Mouse (Mus musculus): Measurements from ENCODE around the gene Brsk2. TPM values are rescaled to one million over a fixed set of nuclear protein-coding genes. Genes with fewer than 3 reads are reported as not detected.

Gene Brsk2
- polyA plus RNA-seq, 1 experiment from 2014 or later = 0.64 TPM

DNA sequence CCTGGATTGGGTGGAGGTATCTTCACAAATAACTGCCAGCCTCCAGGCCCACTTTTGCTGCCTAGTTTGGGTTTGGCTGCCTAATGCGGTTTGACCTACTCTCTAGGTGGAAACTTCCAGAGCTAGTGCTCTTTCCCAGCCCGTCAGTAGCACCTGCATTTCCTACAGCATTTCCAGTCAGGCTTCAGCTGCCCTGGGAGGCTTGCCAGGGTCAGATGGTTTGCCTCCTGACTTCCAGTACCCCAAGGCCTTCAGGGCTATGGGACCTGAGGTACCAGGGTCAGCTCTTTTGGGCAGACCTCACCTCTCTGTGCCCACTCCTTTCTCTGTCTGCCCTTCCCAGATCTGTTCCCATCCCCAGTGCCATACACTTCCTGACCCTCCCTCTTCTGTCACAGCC, 11.4 kb downstream of the Brsk2 start:
- Histone ChIP-seq H3K27ac (no peak overlapping the region), H3K4me3 (no peak overlapping the region), H3K36me3 (no peaks in the 10 kb centered on the region), H3K9me3 (replicated peaks) (no peaks in the 10 kb centered on the region), H3K27me3 (ENCODE audit: low read depth, poor library complexity, severe bottlenecking) (no peaks in the 10 kb centered on the region), H3K4me1 (no peaks in the 10 kb centered on the region)
- no peak for DNase-seq (ENCODE audit: low spot score)
- WGBS = 77% methylated on average over 2 of the region's 2 CpGs

DNA sequence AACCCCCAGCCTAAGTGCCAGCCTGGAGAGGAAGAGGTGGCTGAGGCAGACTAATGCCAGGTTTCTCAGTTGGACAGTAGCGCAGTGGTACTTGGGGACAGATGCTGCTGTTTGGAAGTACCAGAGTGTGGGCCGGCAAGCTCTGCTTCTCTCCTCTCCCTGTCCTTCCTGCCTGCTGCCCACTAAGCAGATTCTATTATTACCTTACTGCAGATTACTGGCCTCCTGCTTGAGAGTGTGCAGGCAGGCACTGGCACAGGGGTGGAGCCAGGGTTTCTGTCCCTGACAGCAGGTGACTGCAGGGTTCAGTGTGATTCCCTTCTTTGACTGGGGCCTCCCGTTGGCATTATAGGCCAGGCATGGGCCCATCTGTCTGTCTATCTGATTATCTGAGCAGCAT, 11.9 kb downstream of the Brsk2 start:
- Histone ChIP-seq H3K9me3 (replicated peaks) (no peaks in the 10 kb centered on the region), H3K4me1 (no peaks in the 10 kb centered on the region), H3K27me3 (ENCODE audit: low read depth, poor library complexity, severe bottlenecking) (no peaks in the 10 kb centered on the region), H3K4me3 (no peak overlapping the region), H3K27ac (no peak overlapping the region), H3K36me3 (no peaks in the 10 kb centered on the region)
- 83% methylated on average over 3 of the region's 3 CpGs for WGBS
- no peak for DNase-seq (ENCODE audit: low spot score)

DNA sequence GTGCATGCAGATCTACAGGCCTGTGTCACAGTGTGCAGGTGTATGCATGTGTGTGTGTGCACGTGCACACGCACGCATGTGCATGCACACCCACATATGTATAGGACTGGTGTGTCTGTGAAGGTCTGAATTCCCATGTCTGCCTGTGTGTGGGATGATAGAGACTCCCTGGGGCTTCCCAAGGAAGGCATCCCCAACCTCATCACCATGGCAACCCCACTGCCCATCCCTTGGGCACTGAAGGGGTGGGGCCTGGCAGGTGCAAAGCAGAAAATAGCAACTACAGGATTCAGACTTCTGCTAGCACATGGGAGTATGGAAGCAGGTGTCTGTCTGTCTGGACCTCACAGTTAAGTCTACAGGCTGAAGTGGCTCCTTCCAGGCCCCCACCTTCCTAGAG, 13.0 kb downstream of the Brsk2 start:
- no peak for DNase-seq (ENCODE audit: low spot score)
- Histone ChIP-seq H3K4me1 (no peaks in the 10 kb centered on the region), H3K27ac (no peak overlapping the region), H3K9me3 (replicated peaks) (no peaks in the 10 kb centered on the region), H3K4me3 (no peak overlapping the region), H3K36me3 (no peaks in the 10 kb centered on the region), H3K27me3 (ENCODE audit: low read depth, poor library complexity, severe bottlenecking) (no peaks in the 10 kb centered on the region)
- 100% methylated on average over 3 of the region's 3 CpGs for WGBS

DNA sequence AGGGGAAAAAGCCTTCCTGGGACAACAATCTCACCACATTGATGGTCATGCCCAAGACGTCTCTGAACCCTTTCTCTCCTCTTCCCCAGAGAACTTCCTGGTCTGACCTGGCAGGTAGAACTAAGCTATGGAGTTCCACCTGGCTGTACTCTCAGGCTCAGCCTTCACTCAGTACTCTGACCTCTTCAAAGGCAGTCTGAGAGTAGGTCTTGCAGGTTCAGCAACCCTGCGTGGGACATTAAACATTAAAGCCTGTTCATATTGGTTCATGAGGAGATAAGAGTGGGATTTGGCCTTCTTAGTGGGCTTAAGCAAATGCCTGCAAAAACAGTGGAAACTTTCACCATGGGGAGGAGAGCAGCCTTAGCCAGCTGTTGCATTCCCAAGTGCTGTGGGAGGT, 16.7 kb downstream of the Brsk2 start:
- Histone ChIP-seq H3K36me3 (no peaks in the 10 kb centered on the region), H3K9me3 (replicated peaks) (no peaks in the 10 kb centered on the region), H3K4me1 (no peaks in the 10 kb centered on the region), H3K27me3 (ENCODE audit: low read depth, poor library complexity, severe bottlenecking) (0 out of 2 replicates have a peak, but pooled peaks cover 3% of the 10 kb centered on the region), H3K27ac (no peak overlapping the region), H3K4me3 (no peak overlapping the region)
- 81% methylated on average over 2 of the region's 2 CpGs for WGBS
- no peak for DNase-seq (ENCODE audit: low spot score)

DNA sequence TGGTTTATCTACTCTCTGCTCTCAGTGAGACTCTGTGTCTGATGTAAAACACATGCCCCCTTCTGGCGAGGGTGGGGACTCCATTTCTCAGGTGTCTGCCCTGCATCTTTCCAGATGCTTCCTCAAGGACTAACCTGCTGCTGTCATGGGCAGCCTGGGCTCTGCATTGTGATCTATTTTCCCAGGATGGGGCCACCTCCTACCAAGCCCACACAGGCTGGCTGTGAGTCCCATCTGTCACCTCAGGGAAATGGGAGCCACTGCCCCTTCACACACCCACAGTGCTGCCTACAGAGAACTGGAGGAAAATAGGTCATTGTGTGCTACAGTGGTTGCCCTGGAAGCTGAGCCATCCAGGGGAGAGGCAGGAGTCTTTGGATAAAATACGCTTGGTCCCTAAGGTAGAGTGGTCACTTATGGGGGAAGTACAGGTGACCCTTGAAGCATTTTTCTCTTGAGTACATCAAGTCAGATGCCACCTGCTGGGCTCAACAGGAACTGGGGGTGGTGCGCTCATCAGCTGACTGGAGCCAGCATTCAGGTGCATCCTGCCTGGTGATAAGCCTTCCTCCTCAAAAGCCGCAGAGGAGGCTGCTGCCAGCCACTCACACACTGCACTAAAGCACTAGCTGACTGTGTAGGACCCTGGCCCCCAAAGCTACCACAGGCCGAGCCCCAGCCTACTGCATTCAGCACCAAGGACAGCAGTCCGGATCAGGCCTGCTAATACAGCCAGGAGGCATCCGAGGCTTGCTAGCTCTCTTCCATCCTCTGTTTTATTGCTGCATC, 23.5 kb downstream of the Brsk2 start:
- Histone ChIP-seq H3K27ac (no peak overlapping the region), H3K4me1 (no peaks in the 10 kb centered on the region), H3K4me3 (no peak overlapping the region), H3K9me3 (replicated peaks) (no peaks in the 10 kb centered on the region), H3K27me3 (ENCODE audit: low read depth, poor library complexity, severe bottlenecking) (0 out of 2 replicates have a peak, but pooled peaks cover 3% of the 10 kb centered on the region), H3K36me3 (no peaks in the 10 kb centered on the region)
- peak; percentile 79 for DNase-seq (ENCODE audit: low spot score)
- 30% methylated on average over 7 of the region's 7 CpGs for WGBS

DNA sequence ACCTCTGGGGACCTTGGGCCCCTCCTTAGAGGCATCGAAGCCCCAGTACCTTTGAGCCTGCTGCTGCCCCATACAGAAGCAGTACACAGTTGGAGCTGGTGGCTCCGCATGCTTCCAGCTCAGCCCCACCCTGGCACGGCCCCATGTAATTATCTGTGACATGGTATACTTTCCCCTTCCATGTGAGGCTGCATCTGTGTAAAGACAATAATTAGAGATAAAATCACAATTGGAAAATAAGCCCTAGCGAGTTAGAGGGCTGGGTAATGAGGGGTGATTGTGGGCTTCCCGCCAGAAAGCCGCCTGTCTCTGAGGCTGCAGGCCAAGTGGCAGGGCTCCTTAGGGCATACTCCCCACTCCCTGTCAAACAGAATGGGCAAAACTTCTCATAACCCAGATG, 28.5 kb downstream of the Brsk2 start:
- no peak overlapping the region for H3K27ac ChIP-seq
- H3K36me3 ChIP-seq = no peaks in the 10 kb centered on the region
- H3K4me3 ChIP-seq = no peak overlapping the region
- DNase-seq (ENCODE audit: low spot score) = no peak
- no peaks in the 10 kb centered on the region for H3K27me3 ChIP-seq (ENCODE audit: low read depth, poor library complexity, severe bottlenecking)
- no peaks in the 10 kb centered on the region for H3K9me3 ChIP-seq (replicated peaks)
- H3K4me1 ChIP-seq = no peaks in the 10 kb centered on the region
- 86% methylated on average over 6 of the region's 6 CpGs for WGBS

DNA sequence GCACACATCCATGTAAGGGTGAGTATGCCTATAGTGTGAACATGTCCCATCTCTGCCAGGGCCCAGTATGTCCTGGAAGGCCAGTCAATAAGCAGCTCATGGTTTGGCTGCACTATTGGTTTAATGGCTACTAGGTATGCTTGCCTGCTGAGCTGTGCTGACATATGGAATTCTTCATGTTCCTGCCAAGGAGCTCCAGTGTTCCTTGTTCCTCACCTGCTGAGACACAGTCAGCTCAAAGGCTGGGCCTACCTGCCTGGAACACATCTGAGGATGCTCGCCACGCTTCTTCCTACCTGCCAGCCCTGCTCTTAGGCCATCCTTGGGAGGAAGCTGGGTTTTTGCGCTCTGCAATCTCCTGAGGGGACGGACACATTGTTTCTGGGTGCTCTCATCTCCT, 29.7 kb downstream of the Brsk2 start:
- DNase-seq (ENCODE audit: low spot score) = no peak
- H3K27ac ChIP-seq = no peak overlapping the region
- H3K9me3 ChIP-seq (replicated peaks) = no peaks in the 10 kb centered on the region
- H3K36me3 ChIP-seq = no peaks in the 10 kb centered on the region
- 96% methylated on average over 4 of the region's 4 CpGs for WGBS
- H3K4me1 ChIP-seq = no peaks in the 10 kb centered on the region
- no peaks in the 10 kb centered on the region for H3K27me3 ChIP-seq (ENCODE audit: low read depth, poor library complexity, severe bottlenecking)
- no peak overlapping the region for H3K4me3 ChIP-seq

DNA sequence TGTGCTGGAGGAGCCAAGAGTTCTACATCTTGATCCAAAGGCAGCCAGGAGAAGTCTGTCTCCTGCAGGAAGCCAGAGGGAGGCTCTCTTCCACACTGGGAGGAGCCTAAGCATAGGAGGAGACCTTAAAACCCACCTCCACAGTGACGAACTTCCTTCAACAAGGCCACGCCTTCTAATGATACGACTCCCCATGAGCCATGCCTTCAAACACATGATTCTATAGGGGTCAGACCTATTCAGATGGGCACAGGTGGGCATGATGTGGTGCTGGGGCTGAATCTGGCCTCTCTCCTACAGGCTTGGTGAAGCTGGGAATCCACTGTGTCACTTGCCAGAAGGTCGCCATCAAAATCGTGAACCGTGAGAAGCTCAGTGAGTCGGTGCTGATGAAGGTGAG, 31.7 kb downstream of the Brsk2 start:
- 92% methylated on average over 7 of the region's 7 CpGs for WGBS
- Histone ChIP-seq H3K36me3 (no peaks in the 10 kb centered on the region), H3K4me1 (no peaks in the 10 kb centered on the region), H3K27me3 (ENCODE audit: low read depth, poor library complexity, severe bottlenecking) (no peaks in the 10 kb centered on the region), H3K4me3 (no peak overlapping the region), H3K27ac (no peak overlapping the region), H3K9me3 (replicated peaks) (no peaks in the 10 kb centered on the region)
- DNase-seq (ENCODE audit: low spot score) = no peak

DNA sequence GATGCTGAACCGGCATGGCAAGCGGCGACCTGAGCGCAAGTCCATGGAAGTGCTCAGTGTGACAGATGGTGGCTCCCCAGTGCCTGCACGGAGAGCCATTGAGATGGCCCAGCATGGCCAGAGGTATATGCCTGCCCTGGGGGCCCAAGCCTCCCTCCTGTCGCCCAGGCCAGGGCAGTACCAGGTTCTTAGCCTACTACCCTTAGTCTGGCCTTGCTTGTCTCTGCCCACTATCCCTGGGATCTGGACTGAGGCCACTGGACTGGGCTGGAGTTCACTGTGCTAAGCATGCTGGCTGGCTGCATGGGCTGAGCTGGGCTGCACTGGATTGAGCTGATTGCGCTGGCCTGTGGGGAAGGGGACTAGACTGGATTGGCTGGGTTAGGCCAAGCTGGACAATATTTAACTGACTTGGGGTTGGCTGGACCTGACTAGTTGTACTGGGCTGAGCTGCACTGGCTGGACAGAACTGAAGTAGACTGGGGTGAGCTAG, 38.8 kb downstream of the Brsk2 start:
- no peak for DNase-seq (ENCODE audit: low spot score)
- no peaks in the 10 kb centered on the region for H3K27me3 ChIP-seq (ENCODE audit: low read depth, poor library complexity, severe bottlenecking)
- H3K4me1 ChIP-seq = no peaks in the 10 kb centered on the region
- 88% methylated on average over 7 of the region's 7 CpGs for WGBS
- H3K4me3 ChIP-seq = no peak overlapping the region
- H3K27ac ChIP-seq = no peak overlapping the region
- no peaks in the 10 kb centered on the region for H3K36me3 ChIP-seq
- no peaks in the 10 kb centered on the region for H3K9me3 ChIP-seq (replicated peaks)

DNA sequence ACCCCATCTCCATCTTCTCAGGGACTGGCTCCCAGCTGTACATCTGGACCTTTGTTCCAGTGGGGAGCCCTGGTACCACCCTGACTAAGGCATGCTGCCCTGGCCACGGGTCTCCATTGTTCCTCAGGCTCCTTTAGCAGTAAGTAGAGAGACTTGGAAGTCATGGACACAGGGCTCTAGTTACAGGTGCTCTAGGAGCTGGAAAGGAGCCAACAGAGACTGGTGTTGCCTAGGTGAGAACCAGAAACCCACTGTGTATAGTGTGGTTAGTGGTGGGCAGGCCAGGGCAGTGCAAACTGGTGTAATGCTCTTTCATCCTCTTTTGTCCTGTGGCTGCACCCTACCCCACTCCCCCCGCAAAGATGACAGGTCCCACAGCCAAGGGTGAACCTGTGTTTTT, 41.6 kb downstream of the Brsk2 start:
- Histone ChIP-seq H3K4me3 (no peak overlapping the region), H3K9me3 (replicated peaks) (no peaks in the 10 kb centered on the region), H3K36me3 (no peaks in the 10 kb centered on the region), H3K27ac (no peak overlapping the region), H3K4me1 (no peaks in the 10 kb centered on the region), H3K27me3 (ENCODE audit: low read depth, poor library complexity, severe bottlenecking) (no peaks in the 10 kb centered on the region)
- 88% methylated on average over 2 of the region's 2 CpGs for WGBS
- DNase-seq (ENCODE audit: low spot score) = no peak

DNA sequence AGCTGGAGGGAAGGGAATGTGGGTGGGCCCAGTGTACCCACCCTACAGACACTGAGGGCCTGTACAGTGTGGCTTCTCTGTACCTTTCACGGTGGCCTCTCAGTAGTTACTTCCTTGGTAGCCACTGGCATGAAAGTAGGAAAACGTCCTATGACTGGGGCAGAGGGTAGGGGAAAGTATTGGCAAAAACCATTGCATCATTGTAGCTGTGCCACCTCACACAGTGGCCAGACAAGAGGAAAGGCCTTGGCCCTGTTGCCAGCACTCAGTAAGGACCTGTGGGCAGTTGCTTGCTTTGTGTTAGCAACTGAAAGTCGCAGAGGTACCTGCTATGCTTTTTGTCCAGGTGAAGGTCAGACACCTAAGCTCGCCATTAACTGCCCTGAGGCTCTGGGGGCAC, 44.6 kb downstream of the Brsk2 start:
- WGBS = 88% methylated on average over 4 of the region's 4 CpGs
- no peaks in the 10 kb centered on the region for H3K4me1 ChIP-seq
- no peaks in the 10 kb centered on the region for H3K36me3 ChIP-seq
- H3K4me3 ChIP-seq = no peak overlapping the region
- no peaks in the 10 kb centered on the region for H3K27me3 ChIP-seq (ENCODE audit: low read depth, poor library complexity, severe bottlenecking)
- H3K9me3 ChIP-seq (replicated peaks) = no peaks in the 10 kb centered on the region
- no peak overlapping the region for H3K27ac ChIP-seq
- DNase-seq (ENCODE audit: low spot score) = no peak

DNA sequence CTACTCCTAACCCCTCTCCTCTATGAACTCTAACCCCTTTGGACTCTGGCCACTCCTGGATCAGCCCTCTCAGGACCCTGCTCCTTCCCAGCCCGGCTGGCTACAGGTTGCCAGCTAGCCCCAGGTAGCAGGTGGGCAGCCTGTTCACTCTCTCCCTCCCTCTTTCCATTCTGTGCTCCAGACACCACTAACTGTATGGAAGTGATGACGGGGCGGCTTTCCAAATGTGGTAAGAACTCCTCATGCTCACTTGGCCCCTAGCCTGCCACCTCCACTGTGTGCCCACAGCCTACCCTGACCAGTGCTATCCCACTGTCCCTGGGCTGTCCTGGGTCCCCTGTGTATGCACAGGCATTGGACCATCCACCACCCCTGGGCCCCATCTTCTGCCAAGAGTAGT, 51.1 kb downstream of the Brsk2 start:
- Histone ChIP-seq H3K27me3 (ENCODE audit: low read depth, poor library complexity, severe bottlenecking) (no peaks in the 10 kb centered on the region), H3K9me3 (replicated peaks) (no peaks in the 10 kb centered on the region), H3K4me3 (no peak overlapping the region), H3K4me1 (no peaks in the 10 kb centered on the region), H3K36me3 (peaks cover 7% of the 10 kb centered on the region; the same call in 1 of the 2 replicates), H3K27ac (no peak overlapping the region)
- DNase-seq (ENCODE audit: low spot score) = no peak
- WGBS = 95% methylated on average over 3 of the region's 3 CpGs

DNA sequence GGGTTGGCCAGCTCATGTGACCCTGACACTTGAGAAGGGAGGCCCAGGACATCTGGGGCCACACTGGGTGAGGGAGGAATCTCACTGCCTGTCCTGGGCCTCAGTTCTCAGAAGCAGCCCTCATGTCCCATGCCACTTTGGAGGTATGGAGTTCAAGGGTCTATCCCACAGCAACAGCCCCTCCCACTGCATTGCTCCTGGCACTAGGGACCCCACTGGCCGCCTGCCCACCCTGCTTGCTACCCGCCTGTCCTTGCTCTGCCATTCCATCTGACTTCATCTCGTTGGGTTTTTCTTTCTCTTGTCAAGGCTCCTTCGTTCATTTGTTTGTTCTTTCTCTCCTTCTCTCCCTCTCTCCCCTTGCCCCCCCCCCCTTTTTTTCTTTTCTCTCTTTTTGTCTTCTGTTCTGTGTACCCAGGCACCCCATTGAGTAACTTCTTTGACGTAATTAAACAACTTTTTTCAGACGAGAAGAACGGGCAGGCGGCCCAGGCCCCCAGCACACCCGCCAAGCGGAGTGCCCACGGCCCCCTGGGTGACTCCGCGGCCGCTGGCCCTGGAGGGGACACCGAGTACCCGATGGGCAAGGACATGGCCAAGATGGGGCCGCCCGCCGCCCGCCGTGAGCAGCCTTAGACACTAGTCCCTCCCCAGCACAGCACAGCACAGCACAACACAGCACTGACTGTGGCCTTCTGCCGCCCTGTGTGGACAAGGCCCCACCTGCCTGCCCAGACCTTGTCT, 52.2 kb downstream of the Brsk2 start:
- 91% methylated on average over 22 of the region's 22 CpGs for WGBS
- H3K4me1 ChIP-seq = no peaks in the 10 kb centered on the region
- peaks cover 7% of the 10 kb centered on the region; the same call in 1 of the 2 replicates for H3K36me3 ChIP-seq
- no peak overlapping the region for H3K4me3 ChIP-seq
- H3K9me3 ChIP-seq (replicated peaks) = no peaks in the 10 kb centered on the region
- H3K27me3 ChIP-seq (ENCODE audit: low read depth, poor library complexity, severe bottlenecking) = no peaks in the 10 kb centered on the region
- no peak for DNase-seq (ENCODE audit: low spot score)
- no peak overlapping the region for H3K27ac ChIP-seq
